9 mouse cellular contexts compared by ENCODE assay signal in genomic region chr12:76341080-76341479, GRCm38 (mm10). TPM values are rescaled to one million over a fixed set of nuclear protein-coding genes. Genes with fewer than 3 reads are reported as not detected.
DNase-seq lines count a peak whose midpoint lies in the region; ATAC-seq and TF ChIP-seq lines count a peak whose summit lies in the region.
"Had no signal": no experiment of that assay in that cellular context is flagged by ENCODE, and none has a peak within 500 bp of the region (broad histone marks: within the 10 kb centered on the region; RNA-seq: fewer than 3 reads in every experiment).

No protein-coding gene starts in this region.

- H3K27ac ChIP-seq in hindbrain, embryonic 11.5 days (ENCODE audit: low read depth, low read length) = no peak overlapping the region
- H3K27ac ChIP-seq in hindbrain, embryonic 12.5 days = no peak overlapping the region
- H3K27ac ChIP-seq in CH12.LX (ENCODE audit: insufficient read depth, low read depth) = no peak overlapping the region
- H3K27ac ChIP-seq: limb, embryonic 12.5 days had no signal

- in situ Hi-C loops in CH12.LX (cut with MboI; ENCODE audit: low pct_ligation_motif_present, low pct_unique_long_range_greater_than_20kb, low sequenced_read_pairs) = loop anchor here (25.0 kb wide), 1 partner anchor 329 kb away; no protein-coding TSS in a partner anchor

- peak; percentile 84 for DNase-seq in hindbrain, embryonic 11.5 days (ENCODE audit: low spot score)
- DNase-seq in CH12.LX (ENCODE audit: extremely low read depth) = peak; percentile 64
- peak; percentile 37 for DNase-seq in adrenal gland, postnatal 25 days
- peak; percentile 66 to 69 for DNase-seq in kidney, postnatal 4 days
- peak; percentile 64 for DNase-seq in thymus, postnatal 14 days

- peak; percentile 54 to 90 for TF ChIP-seq CTCF in CH12.LX (conservative IDR thresholded peaks at IDR 0.05 in 1 of 2, IDR thresholded peaks at IDR 0.05 in 1 of 2; ENCODE audit: low read depth in 2 of 2, low read length in 2 of 2)

- no peak overlapping the region for H3K4me3 ChIP-seq in hindbrain, embryonic 11.5 days (ENCODE audit: low read depth, low read length)
- H3K4me3 ChIP-seq in hindbrain, embryonic 12.5 days = no peak overlapping the region
- H3K4me3 ChIP-seq in CH12.LX (replicated peaks in 1 of 3; ENCODE audit: low read depth in 2 of 3, low read length in 2 of 3, poor library complexity in 1 of 3) = no peak overlapping the region
- H3K4me3 ChIP-seq: limb, embryonic 12.5 days had no signal

- dilution Hi-C loops in CH12.LX (cut with MboI; ENCODE audit: extremely low pct_ligation_motif_present, extremely low pct_unique_long_range_greater_than_20kb, low sequenced_read_pairs) = no loop called here

- no peak overlapping the region for H3K4me2 ChIP-seq in hindbrain, embryonic 11.5 days (replicated peaks; ENCODE audit: low read depth, low read length)
- H3K4me2 ChIP-seq in hindbrain, embryonic 12.5 days (replicated peaks) = no peak overlapping the region
- no peak overlapping the region; the same call in 1 of the 2 replicates for H3K4me2 ChIP-seq in CH12.LX (ENCODE audit: insufficient read depth, low read depth, poor library complexity, severe bottlenecking)
- H3K4me2 ChIP-seq: limb, embryonic 12.5 days had no signal

- H3K79me2 ChIP-seq in CH12.LX (replicated peaks; ENCODE audit: control insufficient read depth, extremely low read depth, insufficient read depth, poor library complexity, severe bottlenecking) = no peaks in the 10 kb centered on the region

- ATAC-seq in hindbrain, embryonic 11.5 days (ENCODE audit: low FRiP score) = no peak
- no peak for ATAC-seq in hindbrain, embryonic 12.5 days (ENCODE audit: low FRiP score)
- ATAC-seq in erythroblast, adult 5-6 weeks (replicated peaks; ENCODE audit: low FRiP score, poor library complexity, severe bottlenecking) = 0 out of 2 replicates have a peak, but pooled peaks have one; percentile 45
- peak; percentile 78 for ATAC-seq in megakaryocyte progenitor cell, adult 5-6 weeks (replicated peaks; ENCODE audit: poor library complexity)

- H3K27me3 ChIP-seq in hindbrain, embryonic 11.5 days (ENCODE audit: control insufficient read depth, insufficient read depth, low read length) = no peaks in the 10 kb centered on the region
- no peaks in the 10 kb centered on the region for H3K27me3 ChIP-seq in hindbrain, embryonic 12.5 days
- no peaks in the 10 kb centered on the region for H3K27me3 ChIP-seq in CH12.LX (replicated peaks)
- H3K27me3 ChIP-seq: limb, embryonic 12.5 days had no signal

- no peaks in the 10 kb centered on the region for H3K9me3 ChIP-seq in hindbrain, embryonic 11.5 days (ENCODE audit: control insufficient read depth, low read length)
- no peaks in the 10 kb centered on the region for H3K9me3 ChIP-seq in hindbrain, embryonic 12.5 days (replicated peaks)
- no peaks in the 10 kb centered on the region for H3K9me3 ChIP-seq in CH12.LX (replicated peaks; ENCODE audit: low read length)
- H3K9me3 ChIP-seq: limb, embryonic 12.5 days had no signal

- TF ChIP-seq POLR2A in CH12.LX (IDR thresholded peaks at IDR 0.05; ENCODE audit: low read depth, low read length) = no peak

- no peaks in the 10 kb centered on the region for H3K36me3 ChIP-seq in hindbrain, embryonic 11.5 days (ENCODE audit: control insufficient read depth, insufficient read depth, low read length)
- peaks cover 4% of the 10 kb centered on the region; the same call in 1 of the 2 replicates for H3K36me3 ChIP-seq in hindbrain, embryonic 12.5 days
- peaks cover 4 to 30% of the 10 kb centered on the region in 2 experiments for H3K36me3 ChIP-seq in CH12.LX (replicated peaks in 1 of 2; ENCODE audit: control insufficient read depth in 1 of 2, insufficient read depth in 1 of 2, low read length in 1 of 2)

- no peak overlapping the region for H3K9ac ChIP-seq in hindbrain, embryonic 11.5 days (ENCODE audit: low read depth, low read length)
- H3K9ac ChIP-seq in hindbrain, embryonic 12.5 days = no peak overlapping the region
- no peak overlapping the region for H3K9ac ChIP-seq in CH12.LX (ENCODE audit: insufficient read depth, low read depth)
- H3K9ac ChIP-seq: limb, embryonic 12.5 days had no signal

- H3K4me1 ChIP-seq in hindbrain, embryonic 11.5 days (replicated peaks; ENCODE audit: control insufficient read depth, insufficient read depth, low read length) = no peaks in the 10 kb centered on the region
- no peaks in the 10 kb centered on the region for H3K4me1 ChIP-seq in hindbrain, embryonic 12.5 days
- peaks cover 0 to 15% of the 10 kb centered on the region in 2 experiments; a peak in 2 of 4 replicates for H3K4me1 ChIP-seq in CH12.LX (ENCODE audit: control insufficient read depth in 1 of 2, insufficient read depth in 2 of 2)
- H3K4me1 ChIP-seq: limb, embryonic 12.5 days had no signal

- no peak for TF ChIP-seq EP300 in CH12.LX (IDR thresholded peaks at IDR 0.05; ENCODE audit: low read length)

- peak; percentile 92 for TF ChIP-seq RAD21 in CH12.LX (IDR thresholded peaks at IDR 0.05; ENCODE audit: low read depth, low read length)

- 8% methylated on average over 4 of the region's 4 CpGs for WGBS in hindbrain, embryonic 11.5 days
- WGBS in hindbrain, embryonic 12.5 days = 7% methylated on average over 4 of the region's 4 CpGs

TF ChIP-seq in CH12.LX, 34 proteins besides CTCF, POLR2A, EP300 and RAD21:
- TF ChIP-seq NELFE (IDR thresholded peaks at IDR 0.05; ENCODE audit: low read depth, low read length) (no peak), CHD2 (IDR thresholded peaks at IDR 0.05; ENCODE audit: low read length) (no peak), SMC3 (IDR thresholded peaks at IDR 0.05; ENCODE audit: low read depth, low read length) (peak; percentile 69)
TF ChIP-seq in CH12.LX: peak in this region for 1.

RNA-seq across cellular contexts. Expression of gene Akap5, which starts 16.4 kb away (rescaled TPM):
- polyA plus RNA-seq in hindbrain, embryonic 11.5 days (2014; fragmentation: Nextera tagmentation; extraction: Ambion mirVana) = 4.0 and 5.4 TPM in 2 replicates
- 5.7 and 6.8 TPM in 2 replicates for polyA plus RNA-seq in hindbrain, embryonic 12.5 days (2016; fragmentation: Nextera tagmentation; extraction: Ambion mirVana)
- total RNA-seq in CH12.LX (2012; rRNA removed) = 0.38 and 0.67 TPM in 2 replicates
- total RNA-seq in CH12.LX (2014; rRNA removed) = 0.27 and 0.32 TPM in 2 replicates
- polyA plus RNA-seq in CH12.LX (2012; ENCODE audit: insufficient read length, low read depth) = 0.76 and 0.89 TPM in 2 replicates
- total RNA-seq in adrenal gland, postnatal 25 days (2021) = 0.81 and 1.1 TPM in 2 replicates
- 0.38 TPM in 1 of 2 replicates, not detected in the other for total RNA-seq in erythroblast, adult 5-6 weeks (2015; ENCODE audit: low replicate concordance)
- total RNA-seq in erythroblast, adult 5-6 weeks (2017; ENCODE audit: low replicate concordance) = 0.28 TPM in 1 of 2 replicates, not detected in the other
- 0.24 and 0.35 TPM in 2 replicates for total RNA-seq in megakaryocyte progenitor cell, adult 5-6 weeks (2015)
- 0.25 and 0.74 TPM in 2 replicates for total RNA-seq in megakaryocyte progenitor cell, adult 5-6 weeks (2017)

RNA-seq across cellular contexts. Expression of gene Zbtb25, which starts 28.3 kb away (rescaled TPM):
- polyA plus RNA-seq in hindbrain, embryonic 11.5 days (2014; fragmentation: Nextera tagmentation; extraction: Ambion mirVana) = 19.2 and 19.7 TPM in 2 replicates
- 20.1 and 20.6 TPM in 2 replicates for polyA plus RNA-seq in hindbrain, embryonic 12.5 days (2016; fragmentation: Nextera tagmentation; extraction: Ambion mirVana)
- total RNA-seq in CH12.LX (2012; rRNA removed) (7.3 TPM in 2 replicates), CH12.LX (2014; rRNA removed) (6.6 and 7.2 TPM in 2 replicates)
- 8.5 and 18.7 TPM in 2 replicates for polyA plus RNA-seq in CH12.LX (2012; ENCODE audit: insufficient read length, low read depth)
- 8.7 and 12.9 TPM in 2 replicates for total RNA-seq in adrenal gland, postnatal 25 days (2021)
- 6.1 and 19.2 TPM in 2 replicates for total RNA-seq in erythroblast, adult 5-6 weeks (2015; ENCODE audit: low replicate concordance)
- total RNA-seq in erythroblast, adult 5-6 weeks (2017; ENCODE audit: low replicate concordance) = 1.3 and 4.6 TPM in 2 replicates
- total RNA-seq in megakaryocyte progenitor cell, adult 5-6 weeks (2015) = 31.1 and 39.7 TPM in 2 replicates
- total RNA-seq in megakaryocyte progenitor cell, adult 5-6 weeks (2017) = 15.2 and 17.0 TPM in 2 replicates

RNA-seq across cellular contexts. Expression of gene Zbtb1, which starts 29.0 kb away (rescaled TPM):
- 8.2 and 8.3 TPM in 2 replicates for polyA plus RNA-seq in hindbrain, embryonic 11.5 days (2014; fragmentation: Nextera tagmentation; extraction: Ambion mirVana)
- 8.3 and 8.6 TPM in 2 replicates for polyA plus RNA-seq in hindbrain, embryonic 12.5 days (2016; fragmentation: Nextera tagmentation; extraction: Ambion mirVana)
- total RNA-seq in CH12.LX (2012; rRNA removed) = 6.4 and 7.5 TPM in 2 replicates
- total RNA-seq in CH12.LX (2014; rRNA removed) = 22.0 and 24.9 TPM in 2 replicates
- polyA plus RNA-seq in CH12.LX (2012; ENCODE audit: insufficient read length, low read depth) = 16.0 and 17.1 TPM in 2 replicates
- 8.1 and 8.2 TPM in 2 replicates for total RNA-seq in adrenal gland, postnatal 25 days (2021)
- 4.6 and 4.8 TPM in 2 replicates for total RNA-seq in erythroblast, adult 5-6 weeks (2015; ENCODE audit: low replicate concordance)
- 4.0 and 5.6 TPM in 2 replicates for total RNA-seq in erythroblast, adult 5-6 weeks (2017; ENCODE audit: low replicate concordance)
- total RNA-seq in megakaryocyte progenitor cell, adult 5-6 weeks (2015) = 14.8 and 17.7 TPM in 2 replicates
- 12.7 and 18.0 TPM in 2 replicates for total RNA-seq in megakaryocyte progenitor cell, adult 5-6 weeks (2017)

Comparison
In these comparisons a context has a peak if more than half of its experiments do, and no peak if none do; other contexts are left out.
1. ATAC-seq: peak in erythroblast, adult 5-6 weeks (single experiment) and megakaryocyte progenitor cell, adult 5-6 weeks (single experiment); none in hindbrain, embryonic 11.5 days (single experiment) and hindbrain, embryonic 12.5 days (single experiment).
2. Peak in every context shown above with its lines, with median percentiles within 50 percentile points of each other: DNase-seq.